Mouse (Mus musculus): ENCODE results near the gene Pold1.

GRCm38 (mm10) chr7:44523056-44523455 is 25.6 kb downstream of the Pold1 start:
- TF ChIP-seq CTCF (IDR thresholded peaks at IDR 0.05; ENCODE audit: low read depth, low read length) (no peak), POLR2A (IDR thresholded peaks at IDR 0.05; ENCODE audit: extremely low read depth, insufficient read depth, low read length) (no peak)
